16 mouse cellular contexts compared by ENCODE assay signal in the genomic region with DNA sequence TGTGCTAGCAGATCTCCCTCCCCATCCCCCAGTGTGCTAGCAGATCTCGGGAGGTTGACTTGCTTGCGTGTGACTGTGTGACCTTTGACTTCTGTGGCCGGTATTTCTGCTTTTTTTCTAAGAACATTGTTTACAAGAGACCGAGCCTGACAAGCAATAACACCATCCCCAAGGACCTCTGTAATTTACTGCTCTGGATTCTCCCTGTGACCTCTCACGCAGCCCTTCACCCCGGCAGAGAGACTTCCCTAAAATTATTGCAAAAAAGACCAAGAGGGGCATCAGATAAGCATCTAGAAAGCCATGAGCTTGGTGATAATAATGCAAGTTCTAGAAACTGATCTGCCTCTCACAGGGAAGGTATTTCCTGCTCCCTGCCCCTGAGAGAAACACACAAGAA. TPM values are rescaled to one million over a fixed set of nuclear protein-coding genes. Genes with fewer than 3 reads are reported as not detected.
DNase-seq lines count a peak whose midpoint lies in the region; ATAC-seq and TF ChIP-seq lines count a peak whose summit lies in the region.
"Had no signal": no experiment of that assay in that cellular context is flagged by ENCODE, and none has a peak within 500 bp of the region (broad histone marks: within the 10 kb centered on the region; RNA-seq: fewer than 3 reads in every experiment).

No protein-coding gene starts in this region.

- no peak overlapping the region for H3K27ac ChIP-seq in kidney, embryonic 16.5 days (ENCODE audit: low read length)
- no peak overlapping the region for H3K27ac ChIP-seq in liver, embryonic 14.5 days
- H3K27ac ChIP-seq: embryonic facial prominence, embryonic 12.5 days had no signal

- H3K36me3 ChIP-seq in kidney, embryonic 16.5 days (ENCODE audit: insufficient read depth, low read length): no peaks in the 10 kb centered on the region
- H3K36me3 ChIP-seq in liver, embryonic 14.5 days (replicated peaks; ENCODE audit: control insufficient read depth, insufficient read depth, low read depth): no peaks in the 10 kb centered on the region
- H3K36me3 ChIP-seq: embryonic facial prominence, embryonic 12.5 days had no signal

- 7% methylated on average over 6 of the region's 6 CpGs for WGBS in kidney, embryonic 16.5 days
- 10% methylated on average over 6 of the region's 6 CpGs for WGBS in liver, embryonic 14.5 days (ENCODE audit: insufficient replicate concordance)

- no peak for ATAC-seq in kidney, embryonic 16.5 days (ENCODE audit: low FRiP score, low TSS enrichment)
- peak; percentile 40 for ATAC-seq in granulocyte monocyte progenitor cell, adult 5-6 weeks (replicated peaks; ENCODE audit: poor library complexity, severe bottlenecking)
- ATAC-seq in liver, embryonic 14.5 days (ENCODE audit: insufficient read depth): no peak
- ATAC-seq: forebrain, embryonic 14.5 days; inflammation-experienced regulatory T-cells, adult 6 months had no signal

- peaks cover 9% of the 10 kb centered on the region for H3K4me1 ChIP-seq in kidney, embryonic 16.5 days (ENCODE audit: insufficient read depth, low read length)
- H3K4me1 ChIP-seq in liver, embryonic 14.5 days (replicated peaks; ENCODE audit: control insufficient read depth in 2 of 2, insufficient read depth in 2 of 2, low read length in 1 of 2): peaks cover 0 to 21% of the 10 kb centered on the region in 2 experiments; a peak in 3 of 4 replicates

- no peak overlapping the region for H3K4me3 ChIP-seq in kidney, embryonic 16.5 days (ENCODE audit: low read length)
- no peak overlapping the region for H3K4me3 ChIP-seq in liver, embryonic 14.5 days (ENCODE audit: insufficient read depth in 1 of 2, low read depth in 2 of 2, low read length in 2 of 2)
- H3K4me3 ChIP-seq: embryonic facial prominence, embryonic 12.5 days had no signal

- no peak overlapping the region for H3K9ac ChIP-seq in kidney, embryonic 16.5 days (replicated peaks; ENCODE audit: low read length)
- no peak overlapping the region for H3K9ac ChIP-seq in liver, embryonic 14.5 days (replicated peaks)
- H3K9ac ChIP-seq: embryonic facial prominence, embryonic 12.5 days had no signal

- H3K9me3 ChIP-seq in kidney, embryonic 16.5 days (ENCODE audit: low read length): no peaks in the 10 kb centered on the region
- H3K9me3 ChIP-seq in liver, embryonic 14.5 days (ENCODE audit: control insufficient read depth, low read length): no peaks in the 10 kb centered on the region
- H3K9me3 ChIP-seq: embryonic facial prominence, embryonic 12.5 days had no signal

- TF ChIP-seq EP300 in liver, embryonic 14.5 days (IDR thresholded peaks at IDR 0.05; ENCODE audit: low read depth): no peak

- H3K27me3 ChIP-seq in kidney, embryonic 16.5 days (ENCODE audit: insufficient read depth, low read length): no peaks in the 10 kb centered on the region
- no peaks in the 10 kb centered on the region for H3K27me3 ChIP-seq in liver, embryonic 14.5 days (ENCODE audit: control insufficient read depth, insufficient read depth, low read length)
- H3K27me3 ChIP-seq: embryonic facial prominence, embryonic 12.5 days had no signal

- no peak for TF ChIP-seq CTCF in liver, embryonic 14.5 days (IDR thresholded peaks at IDR 0.05; ENCODE audit: low read depth)

- DNase-seq in kidney, adult 18-20 months: peak; percentile 25
- DNase-seq in liver, embryonic 14.5 days (ENCODE audit: low read depth in 3 of 3, low spot score in 3 of 3): no peak
- DNase-seq in yolk sac, embryonic 10.5 days (ENCODE audit: low spot score): peak; percentile 80
- no peak for DNase-seq in Muller cell, postnatal 12 days (ENCODE audit: inconsistent ontology term)
- DNase-seq in T-cell, adult 2 months (ENCODE audit: low spot score): no peak
- no peak for DNase-seq in cerebellum, adult 18-20 months
- DNase-seq: adrenal gland, adult 8-10 months; gastrocnemius, postnatal 25 days; heart, postnatal 10 days; layer of hippocampus, postnatal 36 days; spleen, adult 18-20 months had no signal

- H3K4me2 ChIP-seq in kidney, embryonic 16.5 days (replicated peaks; ENCODE audit: low read depth, low read length): no peak overlapping the region
- H3K4me2 ChIP-seq in liver, embryonic 14.5 days (ENCODE audit: low read depth): peak overlapping the region; percentile 15; the same call in 1 of the 2 replicates
- H3K4me2 ChIP-seq: embryonic facial prominence, embryonic 12.5 days had no signal

RNA-seq across cellular contexts. Expression of a gene that starts 14.5 kb away (rescaled TPM):
- 0.27 and 0.75 TPM in 2 replicates for polyA plus RNA-seq in kidney, embryonic 16.5 days (2015; fragmentation: Nextera tagmentation; extraction: Ambion mirVana)
- 9.3 and 12.8 TPM in 2 replicates for total RNA-seq in granulocyte monocyte progenitor cell, adult 5-6 weeks (2014; fragmentation: Nextera tagmentation)
- total RNA-seq in granulocyte monocyte progenitor cell, adult 5-6 weeks (2017): 27.8 and 28.4 TPM in 2 replicates
- 1.1 and 1.2 TPM in 2 replicates for polyA plus RNA-seq in liver, embryonic 14.5 days (2012; rRNA removed)
- polyA plus RNA-seq in liver, embryonic 14.5 days (2014; fragmentation: Nextera tagmentation; extraction: Ambion mirVana): 5.1 and 6.0 TPM in 2 replicates

RNA-seq across cellular contexts. Expression of a gene that starts 20.7 kb away (rescaled TPM):
- 2.8 and 3.0 TPM in 2 replicates for polyA plus RNA-seq in kidney, embryonic 16.5 days (2015; fragmentation: Nextera tagmentation; extraction: Ambion mirVana)
- total RNA-seq in granulocyte monocyte progenitor cell, adult 5-6 weeks (2014; fragmentation: Nextera tagmentation): not detected in 2 replicates
- 0.82 and 1.3 TPM in 2 replicates for total RNA-seq in granulocyte monocyte progenitor cell, adult 5-6 weeks (2017)
- 2.6 and 2.9 TPM in 2 replicates for polyA plus RNA-seq in liver, embryonic 14.5 days (2012; rRNA removed)
- polyA plus RNA-seq in liver, embryonic 14.5 days (2014; fragmentation: Nextera tagmentation; extraction: Ambion mirVana): 5.4 and 6.0 TPM in 2 replicates

RNA-seq across cellular contexts. Expression of a gene that starts 41.5 kb away (rescaled TPM):
- 12.8 and 13.6 TPM in 2 replicates for polyA plus RNA-seq in kidney, embryonic 16.5 days (2015; fragmentation: Nextera tagmentation; extraction: Ambion mirVana)
- 9.7 and 11.5 TPM in 2 replicates for total RNA-seq in granulocyte monocyte progenitor cell, adult 5-6 weeks (2014; fragmentation: Nextera tagmentation)
- 6.5 and 8.3 TPM in 2 replicates for total RNA-seq in granulocyte monocyte progenitor cell, adult 5-6 weeks (2017)
- 3.2 and 3.3 TPM in 2 replicates for polyA plus RNA-seq in liver, embryonic 14.5 days (2012; rRNA removed)
- polyA plus RNA-seq in liver, embryonic 14.5 days (2014; fragmentation: Nextera tagmentation; extraction: Ambion mirVana): 2.2 and 2.4 TPM in 2 replicates

Comparison
In these comparisons a context has a peak if more than half of its experiments do, and no peak if none do; other contexts are left out.
1. DNase-seq: peak in kidney, adult 18-20 months (single experiment) and yolk sac, embryonic 10.5 days (single experiment); none in liver, embryonic 14.5 days (0 of 3), Muller cell, postnatal 12 days (single experiment), T-cell, adult 2 months (single experiment) and cerebellum, adult 18-20 months (0 of 2).